10 mouse cellular contexts compared by ENCODE assay signal in the genomic region with DNA sequence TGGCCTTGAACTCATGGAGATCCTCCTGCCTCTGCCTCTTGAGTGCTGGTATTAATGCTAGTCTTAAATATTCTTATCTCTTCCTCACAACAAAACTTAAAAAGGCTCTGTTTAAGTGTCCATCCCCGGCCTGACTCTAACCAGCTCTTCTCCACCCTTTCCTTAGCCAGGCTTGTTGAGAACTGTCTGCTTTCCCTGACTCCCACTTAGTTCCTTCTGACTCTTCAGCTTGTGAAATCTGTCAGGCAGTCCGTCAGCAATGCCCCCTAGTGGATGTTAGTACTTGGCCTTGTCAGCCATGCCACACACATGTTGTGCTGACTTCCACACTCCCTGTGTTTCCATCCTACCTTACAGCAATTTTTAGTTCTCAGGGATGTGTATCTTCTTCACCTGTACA. TPM values are rescaled to one million over a fixed set of nuclear protein-coding genes. Genes with fewer than 3 reads are reported as not detected.
DNase-seq lines count a peak whose midpoint lies in the region; ATAC-seq and TF ChIP-seq lines count a peak whose summit lies in the region.
"Had no signal": no experiment of that assay in that cellular context is flagged by ENCODE, and none has a peak within 500 bp of the region (broad histone marks: within the 10 kb centered on the region; RNA-seq: fewer than 3 reads in every experiment).

No protein-coding gene starts in this region.

- DNase-seq in brain, embryonic 14.5 days (ENCODE audit: low read depth): peak; percentile 49
- DNase-seq in heart, postnatal 14 days: peak; percentile 19 to 55
- DNase-seq in lung, postnatal 0 days (ENCODE audit: low spot score): peak; percentile 76
- DNase-seq in ovary, postnatal 10 days (ENCODE audit: low spot score): no peak
- DNase-seq in testis, postnatal 14 days (ENCODE audit: low spot score): no peak

- TF ChIP-seq POLR2A in ES-Bruce4 (IDR thresholded peaks at IDR 0.05; ENCODE audit: insufficient read depth, low read length): no peak
- no peak for TF ChIP-seq POLR2A in brain, embryonic 14.5 days (IDR thresholded peaks at IDR 0.05; ENCODE audit: borderline replicate concordance, extremely low read depth, insufficient read depth, insufficient read length, poor library complexity, severe bottlenecking)

- H3K4me3 ChIP-seq in intestine, postnatal 0 days (ENCODE audit: low read depth, low read length): no peak overlapping the region
- no peak overlapping the region for H3K4me3 ChIP-seq in intestine, embryonic 15.5 days (replicated peaks)
- H3K4me3 ChIP-seq in ES-Bruce4 (ENCODE audit: low read depth, low read length): no peak overlapping the region
- H3K4me3 ChIP-seq in lung, postnatal 0 days (ENCODE audit: low read depth, low read length): no peak overlapping the region
- H3K4me3 ChIP-seq: embryonic facial prominence, embryonic 15.5 days; limb, embryonic 13.5 days had no signal

- intact Hi-C loops in heart, postnatal 14 days (cut with DNase I): loop anchor here (1.0 to 5.0 kb wide), 2 partner anchors 47 to 118 kb away; partner anchors contain the start of gene C2cd4b

- no peaks in the 10 kb centered on the region for H3K27me3 ChIP-seq in intestine, postnatal 0 days (replicated peaks; ENCODE audit: control insufficient read depth, insufficient read depth, low read length)
- H3K27me3 ChIP-seq in intestine, embryonic 15.5 days (replicated peaks): no peaks in the 10 kb centered on the region
- H3K27me3 ChIP-seq in ES-Bruce4 (ENCODE audit: control insufficient read depth, insufficient read depth, low read length, poor library complexity, severe bottlenecking): no peaks in the 10 kb centered on the region
- no peaks in the 10 kb centered on the region for H3K27me3 ChIP-seq in lung, postnatal 0 days (replicated peaks; ENCODE audit: insufficient read depth, low read length)
- H3K27me3 ChIP-seq: embryonic facial prominence, embryonic 15.5 days; limb, embryonic 13.5 days had no signal

- H3K4me2 ChIP-seq in intestine, postnatal 0 days (replicated peaks; ENCODE audit: low read depth): no peak overlapping the region
- H3K4me2 ChIP-seq in intestine, embryonic 15.5 days (replicated peaks): no peak overlapping the region
- no peak overlapping the region for H3K4me2 ChIP-seq in lung, postnatal 0 days (replicated peaks; ENCODE audit: low read depth, low read length)
- H3K4me2 ChIP-seq: embryonic facial prominence, embryonic 15.5 days; limb, embryonic 13.5 days had no signal

- H3K9ac ChIP-seq in intestine, postnatal 0 days (ENCODE audit: low read depth, low read length): no peak overlapping the region
- no peak overlapping the region for H3K9ac ChIP-seq in intestine, embryonic 15.5 days
- H3K9ac ChIP-seq in ES-Bruce4 (ENCODE audit: low read depth, poor library complexity, severe bottlenecking): no peak overlapping the region
- H3K9ac ChIP-seq in lung, postnatal 0 days (replicated peaks; ENCODE audit: low read depth): no peak overlapping the region
- H3K9ac ChIP-seq: embryonic facial prominence, embryonic 15.5 days; limb, embryonic 13.5 days had no signal

- peaks cover 7% of the 10 kb centered on the region; the same call in 1 of the 2 replicates for H3K36me3 ChIP-seq in intestine, postnatal 0 days (ENCODE audit: control insufficient read depth, insufficient read depth)
- no peaks in the 10 kb centered on the region for H3K36me3 ChIP-seq in intestine, embryonic 15.5 days
- 0 out of 2 replicates have a peak, but pooled peaks cover 2% of the 10 kb centered on the region for H3K36me3 ChIP-seq in ES-Bruce4 (ENCODE audit: control insufficient read depth, insufficient read depth, low read length, poor library complexity, severe bottlenecking)
- no peaks in the 10 kb centered on the region; the same call in 1 of the 2 replicates for H3K36me3 ChIP-seq in lung, postnatal 0 days (ENCODE audit: insufficient read depth, low read length)

- no peak overlapping the region for H3K27ac ChIP-seq in intestine, postnatal 0 days (ENCODE audit: low read depth, low read length)
- H3K27ac ChIP-seq in intestine, embryonic 15.5 days: no peak overlapping the region
- H3K27ac ChIP-seq in ES-Bruce4 (ENCODE audit: insufficient read depth, low read length): no peak overlapping the region
- H3K27ac ChIP-seq in lung, postnatal 0 days (ENCODE audit: low read length): no peak overlapping the region
- H3K27ac ChIP-seq: embryonic facial prominence, embryonic 15.5 days; limb, embryonic 13.5 days had no signal

- no peak for ATAC-seq in intestine, postnatal 0 days
- no peak for ATAC-seq in intestine, embryonic 15.5 days
- peak; percentile 28; the same call in 1 of the 2 replicates for ATAC-seq in lung, postnatal 0 days

- H3K9me3 ChIP-seq in intestine, postnatal 0 days (ENCODE audit: control insufficient read depth): no peaks in the 10 kb centered on the region
- no peaks in the 10 kb centered on the region for H3K9me3 ChIP-seq in intestine, embryonic 15.5 days
- H3K9me3 ChIP-seq in ES-Bruce4 (replicated peaks; ENCODE audit: control insufficient read depth, insufficient read depth, low read length, poor library complexity, severe bottlenecking): no peaks in the 10 kb centered on the region
- no peaks in the 10 kb centered on the region for H3K9me3 ChIP-seq in lung, postnatal 0 days (ENCODE audit: low read length)
- H3K9me3 ChIP-seq: embryonic facial prominence, embryonic 15.5 days; limb, embryonic 13.5 days had no signal

- H3K4me1 ChIP-seq in intestine, postnatal 0 days (replicated peaks; ENCODE audit: control insufficient read depth, insufficient read depth, low read length): no peaks in the 10 kb centered on the region
- no peaks in the 10 kb centered on the region for H3K4me1 ChIP-seq in intestine, embryonic 15.5 days (replicated peaks)
- H3K4me1 ChIP-seq in ES-Bruce4 (ENCODE audit: control insufficient read depth, insufficient read depth, low read length): no peaks in the 10 kb centered on the region
- no peaks in the 10 kb centered on the region for H3K4me1 ChIP-seq in lung, postnatal 0 days (ENCODE audit: insufficient read depth, low read depth, low read length)
- H3K4me1 ChIP-seq: embryonic facial prominence, embryonic 15.5 days had no signal

- TF ChIP-seq CTCF in intestine, postnatal 0 days (IDR thresholded peaks at IDR 0.05; ENCODE audit: low read depth): peak; percentile 88
- TF ChIP-seq CTCF in ES-Bruce4 (IDR thresholded peaks at IDR 0.05; ENCODE audit: low read depth, low read length): peak; percentile 69
- peak; percentile 58; the same call in 1 of the 2 replicates for TF ChIP-seq CTCF in brain, embryonic 14.5 days (IDR thresholded peaks at IDR 0.05; ENCODE audit: borderline replicate concordance, extremely low read depth, insufficient read depth, insufficient read length)
- TF ChIP-seq CTCF in lung, postnatal 0 days (IDR thresholded peaks at IDR 0.05): peak; percentile 87

- 64% methylated on average over 2 of the region's 2 CpGs for WGBS in intestine, postnatal 0 days
- 63% methylated on average over 2 of the region's 2 CpGs for WGBS in intestine, embryonic 15.5 days
- WGBS in lung, postnatal 0 days: 33% methylated on average over 2 of the region's 2 CpGs

- TF ChIP-seq EP300 in ES-Bruce4 (IDR thresholded peaks at IDR 0.05; ENCODE audit: insufficient read depth, low read depth, low read length): no peak
- TF ChIP-seq EP300 in lung, postnatal 0 days (IDR thresholded peaks at IDR 0.05): no peak

RNA-seq across cellular contexts. Expression of gene Vps13c, which starts 35.1 kb away (rescaled TPM):
- polyA plus RNA-seq in intestine, postnatal 0 days (2015; fragmentation: Nextera tagmentation; extraction: Ambion mirVana): 2.6 and 3.5 TPM in 2 replicates
- 5.2 and 5.6 TPM in 2 replicates for polyA plus RNA-seq in intestine, embryonic 15.5 days (2015; fragmentation: Nextera tagmentation; extraction: Ambion mirVana)
- polyA plus RNA-seq in ES-Bruce4 (2011; ENCODE audit: insufficient read depth, insufficient read length, low read depth, missing spikeins): 24.0 and 34.2 TPM in 2 replicates
- polyA plus RNA-seq in brain, embryonic 14.5 days (2012; rRNA removed): 19.2 and 20.7 TPM in 2 replicates
- 10 to 100 TPM; 37.8 to 38.0 TPM for total RNA-seq in heart, postnatal 14 days (2021)
- 6.9 and 8.9 TPM in 2 replicates for polyA plus RNA-seq in lung, postnatal 0 days (2015; fragmentation: Nextera tagmentation; extraction: Ambion mirVana)

RNA-seq across cellular contexts. Expression of gene C2cd4a, which starts 43.2 kb away (rescaled TPM):
- 0.48 and 0.69 TPM in 2 replicates for polyA plus RNA-seq in intestine, postnatal 0 days (2015; fragmentation: Nextera tagmentation; extraction: Ambion mirVana)
- polyA plus RNA-seq in intestine, embryonic 15.5 days (2015; fragmentation: Nextera tagmentation; extraction: Ambion mirVana): 1.1 and 1.2 TPM in 2 replicates
- not detected in 2 replicates for polyA plus RNA-seq in ES-Bruce4 (2011; ENCODE audit: insufficient read depth, insufficient read length, low read depth, missing spikeins)
- polyA plus RNA-seq in brain, embryonic 14.5 days (2012; rRNA removed): 0.42 and 0.52 TPM in 2 replicates
- not detected for total RNA-seq in heart, postnatal 14 days (2021)
- polyA plus RNA-seq in lung, postnatal 0 days (2015; fragmentation: Nextera tagmentation; extraction: Ambion mirVana): 0.47 and 0.54 TPM in 2 replicates

Comparison
In these comparisons a context has a peak if more than half of its experiments do, and no peak if none do; other contexts are left out.
1. DNase-seq: peak in brain, embryonic 14.5 days (single experiment), heart, postnatal 14 days (2 of 2) and lung, postnatal 0 days (single experiment); none in ovary, postnatal 10 days (single experiment) and testis, postnatal 14 days (single experiment).
2. Peak in every context shown above with its lines, with median percentiles within 50 percentile points of each other: CTCF ChIP-seq.